Mouse (Mus musculus) yolk sac, embryonic 10.5 days (tissue): ENCODE measurements around the gene Olfr961.

Experiments used
- DNase-seq: peaks from one replicate; pipeline ENCODE4 v3.0.0-alpha.2; 2017; ENCODE audit warnings: low spot score

Gene Olfr961

GRCm38 (mm10) chr9:39644785-39645184 is at the start of gene Olfr961:
TSS of gene Olfr961 (plus strand) at chr9:39645085.
- DNase-seq = no peak

- DNase-seq = peak; percentile 11
Measured at GRCm38 (mm10) chr9:39602536-39603332, 42.2 kb upstream of the Olfr961 start.

GRCm38 (mm10) chr9:39603333-39603845 is 41.5 kb upstream of the Olfr961 start:
- DNase-seq = peak; percentile 7

- peak; percentile 16 for DNase-seq
Measured at GRCm38 (mm10) chr9:39603999-39604453, 40.9 kb upstream of the Olfr961 start, which contains the start of gene AW551984. TSS of gene AW551984 (minus strand) at chr9:39604403.

GRCm38 (mm10) chr9:39608497-39608896 is 36.4 kb upstream of the Olfr961 start:
- DNase-seq = no peak

- no peak for DNase-seq
Measured at GRCm38 (mm10) chr9:39610355-39610754, 34.5 kb upstream of the Olfr961 start, which contains the start of gene Olfr148. TSS of gene Olfr148 (plus strand) at chr9:39610655.

GRCm38 (mm10) chr9:39611953-39612352 is 32.9 kb upstream of the Olfr961 start:
- no peak for DNase-seq

GRCm38 (mm10) chr9:39621073-39621472 is 23.8 kb upstream of the Olfr961 start, which contains the start of gene Olfr960:
TSS of gene Olfr960 (plus strand) at chr9:39621373.
- no peak for DNase-seq

GRCm38 (mm10) chr9:39623783-39624182 is 21.1 kb upstream of the Olfr961 start:
- no peak for DNase-seq

GRCm38 (mm10) chr9:39624711-39625110 is 20.2 kb upstream of the Olfr961 start:
- no peak for DNase-seq

- no peak for DNase-seq
Measured at GRCm38 (mm10) chr9:39629069-39629468, 15.8 kb upstream of the Olfr961 start.

GRCm38 (mm10) chr9:39633913-39634594 is 10.8 kb upstream of the Olfr961 start:
- DNase-seq = no peak

- DNase-seq = no peak
Measured at GRCm38 (mm10) chr9:39647382-39647781, 2.5 kb downstream of the Olfr961 start.

GRCm38 (mm10) chr9:39654756-39655396 is 10.0 kb downstream of the Olfr961 start:
- DNase-seq = no peak

GRCm38 (mm10) chr9:39666905-39667304 is 22.0 kb downstream of the Olfr961 start, which contains the start of gene Olfr963:
TSS of gene Olfr963 (plus strand) at chr9:39667205.
- no peak for DNase-seq

GRCm38 (mm10) chr9:39669723-39670122 is 24.8 kb downstream of the Olfr961 start:
- no peak for DNase-seq

- DNase-seq = no peak
Measured at GRCm38 (mm10) chr9:39674820-39675219, 29.9 kb downstream of the Olfr961 start.

GRCm38 (mm10) chr9:39678557-39678956 is 33.7 kb downstream of the Olfr961 start:
- DNase-seq = no peak

- DNase-seq = no peak
Measured at GRCm38 (mm10) chr9:39679280-39679679, 34.4 kb downstream of the Olfr961 start.
